Mouse (Mus musculus) ZHBTc4 (cell line): ENCODE data around the gene Siglec1.
A peak's percentile ranks its signal among the peaks of the same experiment; 100 is the strongest.

Source experiments
- DNase-seq: peaks from one replicate; pipeline ENCODE4 v3.0.0-alpha.2; 2011; ENCODE audit warnings: low read depth, low spot score

The Siglec1 gene

DNA sequence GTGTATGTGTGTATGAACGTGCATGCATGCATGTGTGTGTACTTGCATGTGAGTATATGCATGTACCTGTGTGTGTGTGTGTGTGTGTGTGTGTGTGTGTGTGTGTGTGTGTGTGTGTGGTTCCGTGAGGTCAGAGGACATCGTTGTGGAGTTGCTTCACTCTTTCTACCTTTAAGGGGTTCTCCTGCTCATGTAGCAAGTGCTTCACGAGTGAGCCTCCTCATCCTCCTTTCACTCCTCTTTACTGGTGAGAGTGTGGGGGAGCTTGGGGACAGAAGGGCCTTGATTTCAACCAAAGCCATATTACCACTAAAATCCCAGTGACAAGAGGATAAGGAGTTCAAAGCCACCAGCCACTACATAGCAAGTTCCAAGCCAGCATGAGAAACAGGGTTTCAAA is 10.5 kb upstream of the Siglec1 start:
- no peak for DNase-seq

DNA sequence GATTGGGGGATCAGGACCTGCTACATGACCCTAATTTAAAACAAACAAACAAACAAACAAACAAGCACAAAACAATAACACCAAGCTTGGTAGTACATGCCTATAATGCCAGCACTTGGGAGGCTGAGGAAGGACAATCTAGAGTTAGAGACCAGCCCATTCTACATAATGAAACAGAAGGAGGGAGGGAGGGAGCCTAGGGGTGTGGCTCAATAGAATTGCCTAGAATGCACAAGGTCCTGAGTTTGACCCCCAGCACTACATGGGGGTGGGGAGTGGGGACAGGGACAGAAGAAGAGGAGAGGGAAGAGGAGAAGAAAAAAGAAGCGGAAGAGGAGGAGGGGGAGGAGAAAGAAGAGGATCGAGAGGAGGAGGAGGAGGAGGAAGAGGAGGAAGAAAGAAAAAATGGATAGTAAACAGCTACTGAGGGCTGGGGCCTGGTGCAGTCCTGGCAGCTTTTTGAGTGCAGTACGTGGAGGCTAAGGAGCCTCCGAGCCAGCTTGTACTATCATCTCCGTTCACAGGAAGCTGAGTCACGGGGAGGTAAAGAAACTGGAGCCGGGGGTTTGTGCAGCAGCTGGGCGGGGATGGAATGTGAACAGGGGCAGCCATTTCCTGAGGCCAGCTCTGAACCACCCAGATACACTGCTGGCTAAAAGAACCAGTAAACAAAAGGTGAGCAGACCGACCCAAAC is 9.7 kb upstream of the Siglec1 start:
- DNase-seq = peak; percentile 93

GRCm38 (mm10) chr2:131094823-131095222 is 8.3 kb upstream of the Siglec1 start:
- peak; percentile 85 for DNase-seq

- DNase-seq = no peak
Observed at GRCm38 (mm10) chr2:131093577-131093976, 7.0 kb upstream of the Siglec1 start.

DNA sequence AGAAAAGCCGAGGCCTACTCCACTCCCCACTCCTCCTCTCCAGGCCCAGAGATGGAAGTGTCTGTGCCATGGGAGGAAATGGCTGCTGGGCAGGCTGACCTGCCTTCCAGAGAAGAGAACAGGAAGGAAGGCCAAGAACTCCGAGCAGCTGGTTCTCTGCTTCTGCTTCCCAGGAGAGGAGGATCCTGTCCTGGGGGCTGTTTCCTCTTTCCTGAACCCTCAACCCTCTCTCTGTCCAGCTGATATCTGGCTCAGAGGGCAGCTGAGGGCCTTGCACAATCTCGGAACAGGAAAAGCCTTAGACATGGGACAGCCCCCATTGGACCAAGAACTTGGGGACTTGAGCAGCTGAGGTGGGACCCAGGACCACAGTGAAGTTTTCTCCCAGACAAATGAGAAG is 4.3 kb upstream of the Siglec1 start:
- DNase-seq = no peak

GRCm38 (mm10) chr2:131089634-131090033 is 3.1 kb upstream of the Siglec1 start:
- DNase-seq = no peak

DNA sequence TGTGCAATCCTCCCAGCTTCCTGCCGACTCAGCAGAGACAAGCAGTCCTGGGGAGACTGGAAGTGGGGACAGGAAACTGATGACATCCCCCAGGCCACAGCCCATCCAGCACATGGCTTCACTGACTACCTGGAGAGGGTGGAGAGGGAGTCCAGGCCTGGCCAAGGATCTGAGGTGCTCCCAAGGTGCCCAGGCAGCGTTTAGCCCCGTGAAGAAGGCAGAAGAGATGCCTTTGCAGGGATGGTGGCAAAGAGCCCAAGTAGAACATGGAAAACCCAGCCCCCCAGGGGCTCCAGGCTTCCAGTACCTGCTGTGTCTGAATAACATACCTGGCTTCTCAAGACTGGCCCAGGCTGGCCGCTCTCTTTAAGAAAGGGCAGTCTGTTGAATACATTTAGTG is 2.0 kb upstream of the Siglec1 start:
- DNase-seq = no peak

DNA sequence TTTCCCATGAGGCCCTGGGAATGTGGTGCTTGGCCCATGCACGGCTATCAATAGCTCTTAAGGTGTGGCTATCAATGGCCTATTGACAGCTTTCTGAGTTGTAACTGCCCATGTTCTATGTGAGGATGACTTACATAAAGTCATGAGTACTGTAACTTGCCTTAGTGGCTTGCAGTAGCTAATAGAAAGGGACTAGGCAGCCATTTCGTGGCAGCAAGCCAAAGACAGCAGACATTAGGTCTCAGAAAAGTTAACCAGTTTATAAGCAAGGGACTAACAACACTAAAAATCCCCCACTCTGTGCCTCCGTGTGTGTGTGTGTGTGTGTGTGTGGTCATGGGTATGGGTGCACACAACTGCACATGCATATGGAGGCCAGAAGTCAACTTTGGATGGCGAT is 2.4 kb downstream of the Siglec1 start:
- no peak for DNase-seq

DNA sequence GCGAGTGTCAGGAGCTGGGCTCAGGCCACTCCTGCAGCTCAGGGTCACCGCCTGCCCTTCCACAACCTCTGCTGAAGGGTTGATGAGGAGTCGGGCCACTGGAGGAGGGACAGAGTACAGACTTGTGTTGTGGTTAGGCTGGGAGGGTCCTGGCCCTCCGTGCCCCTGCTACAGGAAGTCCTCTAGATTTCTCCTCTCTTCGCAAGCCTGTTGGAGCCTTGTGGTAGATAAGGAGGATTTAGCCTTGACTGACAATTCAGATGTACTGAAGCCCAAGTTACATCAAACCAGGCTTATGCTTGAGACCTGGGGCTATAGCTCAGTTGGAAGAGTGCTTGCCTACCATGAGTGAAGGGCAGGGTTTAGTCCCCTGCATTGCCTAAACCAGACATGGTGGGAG is 6.1 kb downstream of the Siglec1 start:
- DNase-seq = no peak

DNA sequence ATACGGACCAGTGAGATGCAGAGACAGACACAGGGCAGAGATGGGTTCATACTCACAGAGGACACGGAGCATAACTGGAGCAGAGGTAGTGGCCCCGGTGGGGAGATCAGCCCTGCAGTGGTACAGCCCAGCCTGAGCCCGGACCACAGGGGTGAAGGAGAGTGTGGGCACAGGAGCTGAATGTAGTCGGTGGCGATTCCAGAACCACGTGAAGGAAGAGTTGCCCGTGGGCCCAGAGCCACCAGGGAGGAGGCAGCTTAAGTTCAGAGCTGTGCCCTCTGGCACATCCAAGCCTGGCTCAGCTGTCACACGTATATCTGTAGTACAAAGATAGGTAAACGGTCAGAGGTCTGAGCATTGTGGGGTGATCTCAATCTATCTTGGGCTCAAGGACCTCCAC is 14.0 kb downstream of the Siglec1 start:
- DNase-seq = no peak

- no peak for DNase-seq
Observed at GRCm38 (mm10) chr2:131067481-131067880, 19.1 kb downstream of the Siglec1 start.

DNA sequence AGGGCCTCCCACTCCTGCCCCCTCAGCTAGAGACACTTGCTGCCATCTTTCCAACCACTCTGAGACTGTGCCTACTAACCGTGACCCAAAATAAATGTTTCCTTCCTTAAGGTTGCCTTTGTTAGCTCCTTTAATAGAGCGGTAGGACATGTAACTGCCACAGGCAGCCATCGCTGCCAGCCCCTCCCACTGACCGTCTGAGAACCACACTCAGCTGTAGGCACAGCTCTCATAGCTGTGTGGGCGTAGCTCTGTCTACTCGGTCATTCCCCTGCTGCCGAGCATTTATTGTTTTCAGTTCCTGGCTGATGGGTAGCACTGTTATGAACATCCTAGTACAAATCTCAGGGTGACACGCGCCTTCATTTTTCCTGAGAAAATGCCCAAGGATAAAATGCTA is 20.2 kb downstream of the Siglec1 start:
- DNase-seq = no peak

DNA sequence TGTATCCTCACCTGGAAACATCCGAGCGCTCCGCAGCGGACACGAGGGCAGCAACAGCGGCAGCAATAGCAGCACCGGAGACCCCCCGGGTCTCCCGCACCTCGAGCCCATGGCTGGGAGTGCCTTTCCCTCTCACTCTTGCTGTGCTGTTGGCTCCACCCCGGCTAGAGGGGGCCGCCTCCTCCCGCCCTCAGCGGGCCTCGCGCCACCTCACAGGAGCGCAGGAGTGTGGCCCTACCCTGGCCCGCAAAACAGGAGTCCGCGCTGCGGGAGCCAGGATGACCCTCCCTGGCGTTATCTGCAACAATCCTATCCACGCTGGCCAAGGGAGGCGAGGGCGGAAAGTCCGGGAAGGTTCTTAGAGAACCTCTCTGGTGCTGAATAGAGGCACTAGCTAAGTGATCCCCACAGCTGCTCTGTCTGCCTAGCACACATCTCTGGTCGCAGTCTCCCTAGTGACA is 23.1 kb downstream of the Siglec1 start, which contains the start of gene Adam33:
Gene Adam33 (minus strand): TSS at position 411 of the 461 bp plus-strand sequence.
- DNase-seq = peak; percentile 46

DNA sequence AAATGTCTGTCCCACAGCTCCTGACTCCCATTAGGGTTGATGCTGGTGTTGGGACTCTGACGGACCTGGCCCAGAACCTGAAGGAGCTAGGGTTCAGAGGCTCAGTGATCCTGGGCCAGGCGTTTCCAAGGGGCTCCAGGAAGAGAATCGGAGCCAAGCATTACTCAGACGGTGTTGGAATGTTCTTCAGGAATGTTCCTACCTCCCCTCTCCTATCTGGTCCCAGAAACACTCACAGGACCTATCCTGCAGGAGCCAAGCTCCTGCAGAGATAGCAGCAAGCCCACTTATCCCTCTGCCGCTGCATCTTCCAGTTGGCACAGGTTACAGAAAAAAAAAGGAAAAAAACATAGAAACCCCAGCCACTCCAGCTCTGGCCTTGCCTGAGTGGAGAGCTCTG is 25.0 kb downstream of the Siglec1 start:
- no peak for DNase-seq

DNA sequence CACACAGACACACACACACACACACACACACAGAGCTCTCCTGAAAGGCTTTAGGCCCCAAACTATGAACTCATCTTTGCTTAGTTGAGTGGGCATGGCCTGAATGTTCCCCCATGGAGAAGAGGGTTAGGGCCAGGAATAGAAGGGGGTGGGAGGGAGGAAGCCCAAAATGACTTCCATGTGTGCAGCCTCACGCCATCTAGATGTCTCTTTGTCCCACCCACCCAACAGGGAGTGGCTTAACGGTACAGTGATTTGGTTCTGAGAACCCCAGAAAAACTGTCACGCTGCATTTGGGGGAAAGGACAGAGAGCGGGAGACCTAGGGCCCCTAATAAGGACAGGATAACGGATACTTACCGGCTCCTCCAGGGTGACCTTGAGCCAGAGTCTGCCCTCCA is 25.8 kb downstream of the Siglec1 start:
- DNase-seq = no peak

GRCm38 (mm10) chr2:131059781-131060540 is 26.6 kb downstream of the Siglec1 start:
- no peak for DNase-seq

DNA sequence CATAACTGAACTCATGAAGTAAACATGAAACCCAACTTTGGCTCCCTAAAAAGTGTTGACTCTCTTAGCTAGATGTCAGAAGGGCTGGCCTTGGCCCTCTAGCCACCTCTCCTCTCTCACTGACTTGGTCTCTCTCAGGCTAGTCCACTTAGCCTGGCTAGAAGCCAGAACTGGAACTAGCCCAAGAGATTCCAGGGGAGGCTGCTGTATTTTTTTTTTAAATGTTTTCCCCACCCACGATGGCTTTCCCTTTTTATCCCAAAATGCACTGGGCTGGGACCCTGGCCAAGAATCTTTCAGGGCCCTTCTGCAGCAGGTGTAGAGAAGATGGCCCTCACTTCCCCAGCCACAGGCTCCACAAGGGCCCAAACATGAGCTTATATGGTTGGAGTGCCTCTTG is 27.2 kb downstream of the Siglec1 start:
- no peak for DNase-seq

DNA sequence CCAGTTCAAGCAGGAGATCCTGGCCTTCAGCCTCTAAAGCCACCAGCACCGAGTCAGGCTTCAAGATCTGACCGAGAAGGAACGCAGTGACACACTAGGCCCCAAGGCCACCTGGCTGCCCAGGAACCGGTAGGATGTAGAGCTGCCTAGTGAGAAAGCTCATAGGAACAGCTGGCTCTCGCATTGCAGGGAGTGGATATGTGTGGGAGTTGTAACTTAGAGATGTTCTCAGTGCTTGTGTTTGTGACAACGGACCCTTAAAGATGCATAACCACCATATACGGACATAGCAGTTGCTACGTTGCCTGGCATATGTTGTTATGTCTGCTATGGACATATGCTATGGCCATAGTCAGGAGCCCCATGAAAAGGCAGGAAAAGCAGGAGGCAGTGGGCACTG is 27.9 kb downstream of the Siglec1 start:
- no peak for DNase-seq

- peak; percentile 84 for DNase-seq
Observed at GRCm38 (mm10) chr2:131056191-131056590, 30.4 kb downstream of the Siglec1 start.

- peak; percentile 92 for DNase-seq
Observed at GRCm38 (mm10) chr2:131055631-131056030, 30.9 kb downstream of the Siglec1 start.

- DNase-seq = peak; percentile 26
Observed at GRCm38 (mm10) chr2:131054646-131055264, 31.8 kb downstream of the Siglec1 start.

- DNase-seq = peak; percentile 66
Observed at GRCm38 (mm10) chr2:131053851-131054645, 32.5 kb downstream of the Siglec1 start.
